Mouse (Mus musculus): ENCODE measurements around the gene Angptl6. TPM values are rescaled to one million over a fixed set of nuclear protein-coding genes. Genes with fewer than 3 reads are reported as not detected.
A peak's percentile ranks its signal among the peaks of the same experiment; 100 is the strongest.

The Angptl6 gene
- total and polyA plus RNA-seq, 2 experiments from 2014 or later = 10.0 to 13.4 TPM

DNA sequence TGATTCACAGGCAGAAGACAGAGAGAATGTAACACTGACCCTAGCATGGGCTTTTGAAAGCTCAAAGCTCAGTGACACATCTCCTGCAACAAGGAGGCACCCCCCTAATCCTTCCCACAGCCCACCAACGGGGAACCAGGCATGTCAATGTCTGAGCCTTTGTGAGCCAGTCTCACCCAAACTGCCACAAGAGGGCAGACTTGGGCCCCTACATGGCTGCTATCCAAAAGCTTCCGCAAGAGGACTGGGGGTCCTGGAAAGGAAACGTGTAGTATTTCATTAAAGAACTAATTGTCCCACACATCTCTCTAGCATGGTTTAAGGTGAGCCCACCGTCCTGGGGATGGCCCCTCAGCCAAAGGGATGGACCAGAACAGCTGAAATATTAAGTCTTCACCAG is 17.7 kb downstream of the Angptl6 start:
- peak; percentile 63 for TF ChIP-seq CTCF (IDR thresholded peaks at IDR 0.05)
- peaks cover 3% of the 10 kb centered on the region; the same call in 1 of the 2 replicates for H3K27me3 ChIP-seq (ENCODE audit: insufficient read depth, low read length)
- H3K9me3 ChIP-seq (ENCODE audit: low read length) = no peaks in the 10 kb centered on the region
- 7% methylated on average over 4 of the region's 4 CpGs for WGBS
- H3K4me2 ChIP-seq (ENCODE audit: low read depth, low read length, poor library complexity, severe bottlenecking) = no peak overlapping the region
- peak; percentile 42 for DNase-seq (ENCODE audit: low spot score)
- H3K27ac ChIP-seq (ENCODE audit: low read depth, low read length) = no peak overlapping the region
- H3K4me1 ChIP-seq (ENCODE audit: insufficient read depth, low read length) = no peaks in the 10 kb centered on the region
- no peak for ATAC-seq (ENCODE audit: low FRiP score)
- H3K4me3 ChIP-seq (ENCODE audit: low read depth, low read length) = no peak overlapping the region
- H3K9ac ChIP-seq (replicated peaks; ENCODE audit: low read length, poor library complexity, severe bottlenecking) = no peak overlapping the region
- H3K36me3 ChIP-seq (ENCODE audit: insufficient read depth, low read length) = no peaks in the 10 kb centered on the region

DNA sequence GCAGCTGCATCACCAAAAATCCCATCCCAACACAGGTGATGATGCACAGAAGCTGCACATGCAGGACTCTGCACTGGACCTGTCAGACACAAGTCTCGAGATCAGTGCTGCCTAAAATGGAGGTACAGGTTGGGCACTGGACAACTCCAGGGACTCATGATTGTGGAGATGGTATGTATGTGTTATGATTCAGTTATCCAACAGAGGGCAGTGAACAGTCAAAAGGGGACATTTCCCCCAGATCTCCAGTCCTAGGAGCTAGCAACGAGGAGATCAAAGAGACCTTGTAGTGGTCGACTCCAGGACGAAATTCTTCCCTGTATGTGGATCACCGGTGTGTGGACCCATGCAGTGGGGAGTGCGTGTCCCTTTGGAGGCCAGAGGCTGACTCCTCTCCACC is 19.6 kb downstream of the Angptl6 start:
- H3K27me3 ChIP-seq (ENCODE audit: insufficient read depth, low read length) = peaks cover 3% of the 10 kb centered on the region; the same call in 1 of the 2 replicates
- no peak overlapping the region for H3K4me3 ChIP-seq (ENCODE audit: low read depth, low read length)
- no peaks in the 10 kb centered on the region for H3K4me1 ChIP-seq (ENCODE audit: insufficient read depth, low read length)
- ATAC-seq (ENCODE audit: low FRiP score) = no peak
- WGBS = 55% methylated on average over 6 of the region's 6 CpGs
- H3K4me2 ChIP-seq (ENCODE audit: low read depth, low read length, poor library complexity, severe bottlenecking) = no peak overlapping the region
- H3K36me3 ChIP-seq (ENCODE audit: insufficient read depth, low read length) = no peaks in the 10 kb centered on the region
- no peaks in the 10 kb centered on the region for H3K9me3 ChIP-seq (ENCODE audit: low read length)
- H3K9ac ChIP-seq (replicated peaks; ENCODE audit: low read length, poor library complexity, severe bottlenecking) = no peak overlapping the region
- no peak for DNase-seq (ENCODE audit: low spot score)
- TF ChIP-seq CTCF (IDR thresholded peaks at IDR 0.05) = no peak
- H3K27ac ChIP-seq (ENCODE audit: low read depth, low read length) = no peak overlapping the region

DNA sequence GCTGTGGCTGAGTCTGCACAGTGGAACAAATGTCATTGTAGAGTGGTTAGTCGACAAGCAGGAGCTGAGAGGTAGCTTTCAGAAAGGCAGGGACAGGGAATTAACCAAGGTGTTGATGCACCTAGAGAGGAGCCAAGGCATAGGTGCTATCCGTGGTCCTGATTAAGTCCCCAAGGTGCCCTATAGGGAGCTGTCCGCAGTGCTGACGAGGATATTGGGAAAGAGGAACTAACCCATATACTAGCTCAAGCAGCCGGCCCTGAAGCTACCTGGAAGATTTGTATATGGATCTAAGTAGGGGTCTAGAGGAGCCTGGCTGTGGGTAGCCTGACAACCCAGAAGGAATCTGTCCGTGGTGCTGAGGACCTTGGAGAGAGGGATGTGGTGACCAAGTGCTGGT is 22.4 kb downstream of the Angptl6 start:
- DNase-seq (ENCODE audit: low spot score) = peak; percentile 19
- Histone ChIP-seq H3K4me3 (ENCODE audit: low read depth, low read length) (no peak overlapping the region), H3K4me1 (ENCODE audit: insufficient read depth, low read length) (no peaks in the 10 kb centered on the region), H3K36me3 (ENCODE audit: insufficient read depth, low read length) (no peaks in the 10 kb centered on the region), H3K9ac (replicated peaks; ENCODE audit: low read length, poor library complexity, severe bottlenecking) (no peak overlapping the region), H3K27me3 (ENCODE audit: insufficient read depth, low read length) (peaks cover 3% of the 10 kb centered on the region; the same call in 1 of the 2 replicates), H3K4me2 (ENCODE audit: low read depth, low read length, poor library complexity, severe bottlenecking) (no peak overlapping the region), H3K27ac (ENCODE audit: low read depth, low read length) (no peak overlapping the region), H3K9me3 (ENCODE audit: low read length) (no peaks in the 10 kb centered on the region)
- WGBS = 16% methylated on average over 6 of the region's 6 CpGs
- no peak for TF ChIP-seq CTCF (IDR thresholded peaks at IDR 0.05)
- ATAC-seq (ENCODE audit: low FRiP score) = no peak

DNA sequence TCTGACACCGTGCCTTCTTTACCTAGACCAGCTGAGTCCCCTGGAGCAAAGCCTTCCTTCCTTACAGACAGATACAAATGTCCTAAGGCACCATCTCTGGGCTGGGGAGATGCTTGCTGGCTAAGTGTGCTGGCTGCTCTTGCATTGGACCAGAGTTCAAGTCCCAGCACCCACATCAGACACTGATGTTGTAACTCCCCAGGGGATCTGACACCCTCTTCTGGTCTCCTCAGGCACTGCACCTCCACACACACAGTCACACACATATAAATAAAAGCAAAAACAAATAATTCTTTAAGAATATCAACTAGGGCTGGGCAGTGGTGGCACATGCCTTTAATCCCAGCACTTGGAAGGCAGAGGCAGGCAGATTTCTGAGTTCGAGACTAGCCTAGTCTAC is 29.3 kb downstream of the Angptl6 start:
- H3K4me3 ChIP-seq (ENCODE audit: low read depth, low read length) = no peak overlapping the region
- no peak overlapping the region for H3K27ac ChIP-seq (ENCODE audit: low read depth, low read length)
- H3K36me3 ChIP-seq (ENCODE audit: insufficient read depth, low read length) = no peaks in the 10 kb centered on the region
- TF ChIP-seq CTCF (IDR thresholded peaks at IDR 0.05) = no peak
- H3K27me3 ChIP-seq (ENCODE audit: insufficient read depth, low read length) = no peaks in the 10 kb centered on the region
- no peak for ATAC-seq (ENCODE audit: low FRiP score)
- no peaks in the 10 kb centered on the region for H3K4me1 ChIP-seq (ENCODE audit: insufficient read depth, low read length)
- WGBS = 82% methylated on average over 2 of the region's 2 CpGs
- no peaks in the 10 kb centered on the region for H3K9me3 ChIP-seq (ENCODE audit: low read length)
- H3K4me2 ChIP-seq (ENCODE audit: low read depth, low read length, poor library complexity, severe bottlenecking) = no peak overlapping the region
- DNase-seq (ENCODE audit: low spot score) = no peak
- no peak overlapping the region for H3K9ac ChIP-seq (replicated peaks; ENCODE audit: low read length, poor library complexity, severe bottlenecking)

DNA sequence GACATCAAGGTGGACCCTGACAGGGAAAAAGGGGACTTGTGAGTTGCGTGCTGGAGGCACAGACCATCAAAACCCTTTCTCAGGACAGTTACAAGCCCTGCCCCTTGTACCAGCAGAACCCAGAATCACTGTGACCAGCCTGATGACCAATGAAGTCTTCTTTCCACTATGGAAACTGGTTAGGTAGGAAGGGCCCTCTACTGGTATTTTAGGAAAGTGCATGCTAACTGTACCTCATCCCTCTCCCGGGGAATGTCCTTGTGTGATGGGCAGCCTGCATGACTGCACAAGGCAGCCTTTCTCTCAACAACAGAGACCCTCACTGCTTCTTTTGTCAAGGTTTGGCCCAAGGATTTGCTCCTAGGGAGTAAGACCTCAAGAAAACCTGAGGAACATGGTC is 36.9 kb downstream of the Angptl6 start:
- Histone ChIP-seq H3K9ac (replicated peaks; ENCODE audit: low read length, poor library complexity, severe bottlenecking) (no peak overlapping the region), H3K4me3 (ENCODE audit: low read depth, low read length) (no peak overlapping the region), H3K4me1 (ENCODE audit: insufficient read depth, low read length) (no peaks in the 10 kb centered on the region), H3K27ac (ENCODE audit: low read depth, low read length) (no peak overlapping the region), H3K9me3 (ENCODE audit: low read length) (no peaks in the 10 kb centered on the region), H3K36me3 (ENCODE audit: insufficient read depth, low read length) (no peaks in the 10 kb centered on the region), H3K4me2 (ENCODE audit: low read depth, low read length, poor library complexity, severe bottlenecking) (no peak overlapping the region), H3K27me3 (ENCODE audit: insufficient read depth, low read length) (no peaks in the 10 kb centered on the region)
- TF ChIP-seq CTCF (IDR thresholded peaks at IDR 0.05) = peak; percentile 72
- 19% methylated on average over 2 of the region's 2 CpGs for WGBS
- DNase-seq (ENCODE audit: low spot score) (peak; percentile 52), ATAC-seq (ENCODE audit: low FRiP score) (no peak; the same call in 1 of the 2 replicates)

- ATAC-seq (ENCODE audit: low FRiP score) = no peak
- Histone ChIP-seq H3K4me3 (ENCODE audit: low read depth, low read length) (no peak overlapping the region), H3K27ac (ENCODE audit: low read depth, low read length) (no peak overlapping the region), H3K27me3 (ENCODE audit: insufficient read depth, low read length) (no peaks in the 10 kb centered on the region), H3K4me1 (ENCODE audit: insufficient read depth, low read length) (no peaks in the 10 kb centered on the region), H3K9me3 (ENCODE audit: low read length) (no peaks in the 10 kb centered on the region), H3K9ac (replicated peaks; ENCODE audit: low read length, poor library complexity, severe bottlenecking) (no peak overlapping the region), H3K4me2 (ENCODE audit: low read depth, low read length, poor library complexity, severe bottlenecking) (no peak overlapping the region), H3K36me3 (ENCODE audit: insufficient read depth, low read length) (no peaks in the 10 kb centered on the region)
- WGBS = 66% methylated on average over 4 of the region's 4 CpGs
- DNase-seq (ENCODE audit: low spot score) = no peak
- no peak for TF ChIP-seq CTCF (IDR thresholded peaks at IDR 0.05)
Measured at GRCm38 (mm10) chr9:20842211-20842610, 37.3 kb downstream of the Angptl6 start.
